Mouse (Mus musculus) urinary bladder, adult 2 months (tissue): ENCODE results near the gene Mgat4a. TPM values are rescaled to one million over a fixed set of nuclear protein-coding genes. Genes with fewer than 3 reads are reported as not detected.

Experiments
- DNase-seq: peaks from one replicate; pipeline ENCODE4 v3.0.0; 2022; ENCODE audit warnings: low spot score
- polyA plus RNA-seq: library from polyadenylated mRNA; depleted of rRNA; stranded (reverse); fragments of >200 nt; gene quantifications from 2 replicates; pipeline ENCODE4 v1.2.3, GENCODE M21; 2012

Mgat4a gene
- polyA plus RNA-seq, 1 experiment, result 33.4 TPM

DNA sequence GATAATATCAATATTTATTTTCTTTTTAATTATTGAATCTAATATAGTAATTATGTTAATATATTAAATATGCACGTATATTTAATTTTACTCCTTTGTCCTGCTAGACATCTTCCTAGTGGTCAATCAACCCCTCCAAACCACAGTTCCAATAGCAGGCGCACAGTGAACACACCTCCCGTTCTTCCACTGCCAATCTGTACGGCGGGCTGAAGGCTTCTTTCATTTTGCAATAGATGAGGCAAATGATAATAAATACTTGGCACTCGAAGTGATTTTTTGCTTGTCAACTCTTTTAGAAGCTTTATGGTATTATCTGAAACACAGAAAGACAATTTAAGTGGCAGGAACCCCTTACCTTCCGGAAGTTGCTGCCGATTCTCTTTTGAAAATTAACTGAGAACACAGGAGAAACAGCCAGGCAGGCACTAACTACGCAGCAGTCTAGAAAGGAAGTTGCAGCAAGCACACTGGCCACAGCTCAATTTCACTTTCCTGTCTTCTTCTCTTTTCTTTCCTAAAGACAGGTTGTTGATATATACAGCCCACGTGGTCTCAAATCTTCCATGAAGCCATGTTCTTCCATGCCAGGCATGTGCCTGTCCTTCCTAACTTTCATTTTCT, 45.0 kb downstream of the Mgat4a start:
- no peak for DNase-seq

DNA sequence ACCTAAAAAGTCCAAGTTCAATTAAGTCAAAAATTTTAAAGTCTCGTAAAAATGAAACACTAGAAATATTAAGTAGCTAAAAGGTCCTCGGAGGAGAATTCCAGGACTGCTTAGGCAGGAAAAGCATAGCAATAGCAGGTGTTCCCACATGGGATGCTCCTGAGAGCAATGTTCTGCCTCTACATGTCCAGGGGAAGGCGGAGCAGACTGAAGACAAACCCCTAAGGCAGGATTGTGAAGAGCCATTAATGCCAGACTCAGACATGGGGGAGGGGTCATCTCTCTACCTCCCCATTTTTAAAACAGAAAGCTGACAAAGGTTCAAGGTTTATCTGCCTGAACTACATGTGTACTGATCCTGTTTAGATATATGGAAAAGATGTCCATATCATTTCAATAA, 45.7 kb downstream of the Mgat4a start:
- no peak for DNase-seq

DNA sequence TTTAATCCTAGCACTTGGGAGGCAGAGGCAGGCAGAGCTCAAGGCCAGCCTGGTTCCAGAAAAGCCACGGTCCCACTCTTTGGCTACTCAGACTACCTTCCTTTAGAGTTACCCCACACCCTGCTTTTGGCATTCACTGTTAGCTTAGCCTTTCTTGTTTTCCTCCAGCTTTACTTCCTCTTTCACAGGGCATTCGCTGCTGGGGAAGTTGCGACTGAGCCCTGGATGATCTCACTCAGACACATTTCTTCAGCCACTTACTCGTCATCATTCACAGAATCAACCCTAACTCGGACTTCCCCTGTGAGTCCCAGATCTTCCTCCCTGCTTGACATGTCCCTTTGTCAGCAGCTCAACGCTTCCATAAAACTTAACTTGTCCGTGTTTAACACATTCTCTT, 49.1 kb downstream of the Mgat4a start:
- no peak for DNase-seq

DNA sequence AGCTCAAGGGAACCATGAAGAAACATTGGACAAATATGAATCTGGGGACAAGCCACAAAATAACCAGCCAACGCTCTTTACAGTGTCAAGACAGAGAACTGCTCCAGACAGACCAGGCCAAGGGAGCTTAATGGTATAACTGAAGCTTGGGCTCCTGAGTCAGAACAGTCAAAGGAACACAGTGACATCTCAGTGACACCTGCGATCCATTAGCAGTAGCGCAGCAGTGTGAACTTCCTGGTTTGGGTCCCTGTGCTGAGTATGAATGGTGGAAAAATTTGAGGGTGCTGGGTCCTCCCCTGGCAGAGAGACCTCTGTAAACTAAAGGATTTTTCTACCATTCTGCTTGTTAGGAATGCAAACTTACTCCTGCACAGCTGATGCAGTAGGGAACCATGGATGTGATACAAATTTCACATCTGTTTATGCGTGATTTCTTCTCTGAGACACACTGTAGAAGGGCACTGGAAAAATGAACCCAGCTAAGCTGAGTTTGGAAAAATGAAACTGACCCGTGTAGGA, 50.1 kb downstream of the Mgat4a start:
- no peak for DNase-seq

DNA sequence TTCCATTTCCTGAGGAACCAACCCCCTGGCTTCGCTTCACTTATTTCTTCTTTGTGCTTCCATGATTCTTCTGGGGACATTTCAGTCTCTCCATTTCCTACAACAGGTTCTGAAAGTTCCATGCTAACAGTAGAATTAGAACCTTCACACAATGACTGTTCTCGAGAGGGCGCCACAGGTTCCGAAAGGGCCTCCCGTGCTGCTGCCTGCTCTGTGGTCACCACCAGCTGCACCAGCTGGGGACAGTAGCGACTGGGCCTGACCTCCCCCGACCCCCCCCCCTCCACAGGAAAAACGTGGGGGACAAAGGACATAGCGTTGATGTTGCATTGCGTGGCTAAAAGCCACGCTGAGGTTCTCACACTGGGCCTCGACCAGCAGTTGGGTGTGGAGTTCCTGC, 52.3 kb downstream of the Mgat4a start:
- no peak for DNase-seq

DNA sequence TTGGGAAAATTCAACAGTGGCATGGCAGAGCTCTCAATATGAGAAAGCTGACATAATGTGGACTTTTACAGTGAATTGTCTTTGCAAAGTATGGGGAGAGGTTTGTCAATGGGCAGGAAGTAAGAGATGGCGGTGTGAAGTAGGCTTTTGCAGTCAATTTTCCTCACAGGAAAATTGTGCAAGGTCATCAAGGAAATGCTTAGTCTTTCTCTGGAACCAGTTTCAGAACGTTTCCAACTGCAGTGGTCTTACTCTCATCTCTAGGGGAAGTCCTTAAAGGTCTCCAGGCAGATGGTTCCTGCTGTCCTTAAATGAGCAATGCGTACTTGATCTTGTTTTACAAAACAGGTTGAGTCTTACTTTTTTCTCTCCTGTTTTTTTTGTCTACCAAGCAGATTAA, 53.8 kb downstream of the Mgat4a start:
- no peak for DNase-seq

DNA sequence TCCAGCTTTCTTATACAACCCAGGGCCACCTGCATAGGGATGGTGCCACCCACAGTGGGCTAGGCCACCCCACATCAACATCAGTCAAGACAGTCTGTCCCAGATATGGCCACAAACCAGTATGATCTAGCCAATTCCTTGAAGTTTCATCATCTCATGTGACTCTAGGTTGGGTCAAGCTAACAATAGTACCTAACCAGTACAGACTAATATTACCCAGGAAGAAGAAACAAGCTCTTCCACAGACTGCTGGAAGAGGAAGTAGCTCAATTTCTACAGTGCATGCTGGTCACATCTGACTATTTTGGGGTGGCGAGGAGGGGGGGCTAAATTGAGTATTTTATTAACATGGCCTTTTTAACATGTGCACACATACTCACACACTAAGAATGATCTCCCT, 54.4 kb downstream of the Mgat4a start:
- no peak for DNase-seq

DNA sequence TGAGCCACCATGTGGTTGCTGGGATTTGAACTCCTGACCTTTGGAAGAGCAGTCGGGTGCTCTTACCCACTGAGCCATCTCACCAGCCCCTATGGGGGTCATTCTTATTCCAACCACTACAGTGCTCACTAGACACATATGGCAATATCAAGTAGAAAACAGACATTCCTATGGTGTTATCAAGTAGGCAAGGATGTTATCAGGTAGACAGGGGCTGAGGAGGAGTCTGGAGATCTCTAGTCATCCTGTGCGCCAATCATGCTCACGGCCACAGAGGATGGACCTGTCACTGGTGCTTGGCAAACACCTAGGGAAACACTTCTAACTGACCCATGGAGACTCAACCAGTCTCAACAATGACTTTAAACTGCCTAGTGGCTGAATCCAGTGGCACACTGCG, 56.2 kb downstream of the Mgat4a start:
- DNase-seq, result no peak

DNA sequence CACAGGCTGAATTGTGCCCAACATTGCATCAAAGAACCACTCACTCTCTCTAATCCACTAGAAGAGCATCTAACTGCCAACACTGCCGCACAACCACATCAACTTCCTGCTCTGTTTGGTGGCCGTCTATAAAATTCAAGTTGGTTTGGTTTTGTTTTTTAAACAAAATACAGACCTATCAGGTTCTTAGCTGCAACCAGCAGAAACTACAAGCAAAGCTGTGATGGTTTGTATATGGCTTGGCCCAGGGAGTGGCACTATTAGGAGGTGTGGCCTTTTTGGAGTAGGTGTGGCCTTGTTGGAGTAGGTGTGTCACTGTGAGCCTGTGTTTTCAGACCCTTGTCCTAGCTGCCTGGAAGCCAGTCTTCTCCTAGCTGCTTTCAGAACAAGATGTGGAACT, 59.5 kb downstream of the Mgat4a start:
- no peak for DNase-seq

DNA sequence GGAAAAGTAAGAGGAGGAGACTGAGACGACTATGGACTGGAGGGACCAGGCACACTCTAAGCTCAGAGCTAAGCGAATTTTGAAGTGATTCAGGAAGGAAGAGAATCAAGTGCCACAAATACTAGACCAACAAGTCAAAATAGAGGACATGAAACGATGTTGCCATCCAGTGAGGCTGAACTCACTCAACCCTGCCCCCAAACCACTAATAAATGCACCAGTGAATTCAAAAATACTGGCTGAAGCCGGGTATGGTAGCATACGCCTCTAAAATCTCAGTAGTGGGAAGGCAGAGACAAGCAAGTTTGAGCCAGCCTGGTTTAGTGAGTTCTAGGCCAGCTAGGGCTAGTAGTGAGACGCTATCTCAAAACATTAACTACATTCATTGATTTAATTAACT, 60.1 kb downstream of the Mgat4a start:
- no peak for DNase-seq

DNA sequence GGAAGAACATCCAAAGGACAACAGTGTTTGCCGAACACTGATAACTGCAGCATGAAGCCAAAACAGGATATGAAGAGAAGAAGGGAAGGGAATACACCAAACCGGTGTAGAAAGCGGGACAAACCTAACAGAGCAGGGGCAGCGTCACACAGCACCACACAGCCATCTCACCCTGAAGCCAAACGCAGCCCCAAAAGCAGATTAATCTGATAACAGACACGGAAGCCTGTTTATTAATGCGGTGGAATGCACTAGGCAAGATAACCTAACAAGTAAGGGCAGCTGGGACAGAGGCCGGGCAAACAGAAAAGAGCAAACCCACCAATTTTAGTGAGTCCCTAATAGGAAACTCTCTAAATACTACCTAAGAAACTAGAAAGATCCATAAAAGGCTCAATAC, 61.1 kb downstream of the Mgat4a start:
- DNase-seq, result no peak

DNA sequence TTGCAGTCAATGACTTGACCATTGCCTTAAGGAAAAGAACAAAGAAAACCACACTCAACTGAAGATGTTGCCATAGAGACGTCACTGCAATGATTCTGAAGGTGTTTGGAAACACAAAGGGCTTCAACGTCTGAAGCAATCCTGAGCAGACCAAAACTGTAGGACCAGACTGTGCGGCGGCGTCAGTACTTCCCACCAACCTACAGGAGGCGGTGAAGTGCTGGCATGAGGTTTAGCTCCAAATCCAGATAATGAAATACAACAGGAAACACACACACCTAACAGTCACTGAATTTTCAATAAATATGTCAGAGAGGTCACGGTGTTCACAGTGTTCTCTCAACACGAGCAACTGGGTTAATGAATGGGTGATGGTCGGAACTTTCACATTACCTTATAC, 61.7 kb downstream of the Mgat4a start:
- DNase-seq, result no peak

DNA sequence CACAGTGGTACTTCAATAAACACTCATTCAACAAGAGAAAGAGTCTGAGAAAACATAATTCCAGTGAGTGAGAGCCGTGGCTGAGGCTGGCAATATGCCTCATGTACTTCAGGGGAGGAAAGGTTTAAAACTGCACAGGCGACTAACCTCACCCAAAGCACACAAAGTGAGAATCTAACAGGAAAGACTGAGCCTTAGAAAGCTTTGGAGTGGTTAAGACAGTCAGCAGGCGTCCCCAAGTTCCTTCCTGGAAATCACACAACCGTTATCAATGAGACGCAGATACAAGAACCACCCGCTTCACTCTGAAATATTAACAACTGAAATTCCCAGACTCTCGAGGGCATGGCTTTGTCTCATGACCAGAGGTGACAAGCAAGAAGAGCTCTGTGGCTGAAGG, 62.4 kb downstream of the Mgat4a start:
- no peak for DNase-seq

DNA sequence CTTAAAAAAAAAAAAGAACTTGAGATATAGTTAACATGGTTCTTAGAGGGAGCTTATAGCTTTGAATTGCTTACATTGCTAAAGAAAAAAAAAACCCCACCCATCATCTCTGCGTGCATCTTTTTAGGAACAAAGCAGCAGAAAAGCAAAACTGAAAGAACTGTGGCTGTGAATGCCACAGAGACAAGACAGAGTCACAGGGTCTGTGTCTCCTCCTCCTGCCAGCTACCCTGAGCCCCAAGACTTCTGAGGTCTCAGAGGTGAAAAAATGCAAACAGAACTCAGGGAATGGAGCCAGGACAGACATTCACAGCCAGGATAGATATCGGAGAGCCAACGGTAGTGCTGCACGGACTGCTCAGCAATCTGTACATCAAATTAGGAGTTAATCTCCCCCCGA, 62.9 kb downstream of the Mgat4a start:
- no peak for DNase-seq

DNA sequence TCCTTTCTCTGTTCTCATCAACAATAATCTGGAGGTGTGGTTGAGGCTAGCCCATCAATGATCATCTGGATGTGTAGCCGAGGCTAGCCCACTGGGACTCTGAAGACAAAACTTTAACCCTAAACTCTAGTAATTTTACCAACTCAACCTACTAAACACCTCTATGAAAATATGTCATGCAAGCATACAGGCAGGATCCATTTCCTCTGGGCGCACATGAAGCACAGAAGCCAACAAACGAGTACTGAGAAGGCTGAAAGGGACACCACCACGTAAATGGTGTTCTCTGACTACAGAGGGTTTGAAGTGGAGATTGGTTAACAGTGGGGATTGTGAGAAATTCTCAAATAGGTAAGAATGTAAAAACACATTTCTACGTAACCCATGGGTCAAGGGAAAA, 63.6 kb downstream of the Mgat4a start:
- no peak for DNase-seq

DNA sequence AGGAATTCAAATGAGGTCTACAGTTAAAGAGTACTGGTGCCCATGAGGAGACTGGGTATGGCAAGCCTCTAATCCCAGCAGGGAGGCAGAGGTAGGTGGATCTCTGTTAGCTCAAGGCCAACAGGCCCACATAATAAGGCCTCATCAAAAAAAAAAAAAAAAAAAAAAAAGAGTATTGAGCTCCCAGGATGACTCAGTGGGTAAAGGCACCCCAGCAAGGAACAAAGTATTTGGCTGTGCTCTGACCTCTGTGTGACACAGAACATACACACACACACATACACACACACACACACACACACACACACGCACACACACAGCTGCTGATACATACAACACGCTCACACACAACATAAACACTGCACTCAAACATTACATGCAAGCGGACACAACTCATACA, 65.5 kb downstream of the Mgat4a start:
- DNase-seq, result no peak

DNA sequence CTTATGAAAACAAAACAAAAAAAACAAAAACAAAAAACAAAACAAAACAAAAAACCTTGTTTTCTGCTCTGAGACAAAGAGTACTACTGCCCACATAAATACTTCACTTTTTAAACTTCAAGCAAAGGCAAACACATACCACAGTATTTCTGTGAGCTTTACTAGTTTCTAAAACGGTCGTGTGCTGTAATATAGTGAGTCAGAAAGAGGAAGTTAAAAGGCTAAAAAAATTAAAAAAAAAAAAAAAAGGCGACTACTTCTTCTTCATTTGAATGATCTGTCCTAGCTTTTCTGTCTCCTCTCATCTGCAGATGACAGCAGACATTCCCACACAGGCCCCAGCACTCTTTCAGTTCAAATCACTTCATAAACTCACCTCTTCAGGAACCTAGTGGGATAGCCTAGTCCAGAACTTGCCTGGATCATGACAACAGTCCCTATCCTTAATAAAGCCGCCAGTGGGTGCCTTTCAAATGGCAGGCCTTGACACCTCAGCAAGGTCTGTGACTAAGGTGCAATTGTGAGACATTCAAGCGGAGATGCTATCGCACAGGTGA, 66.1 kb downstream of the Mgat4a start:
- DNase-seq, result no peak

DNA sequence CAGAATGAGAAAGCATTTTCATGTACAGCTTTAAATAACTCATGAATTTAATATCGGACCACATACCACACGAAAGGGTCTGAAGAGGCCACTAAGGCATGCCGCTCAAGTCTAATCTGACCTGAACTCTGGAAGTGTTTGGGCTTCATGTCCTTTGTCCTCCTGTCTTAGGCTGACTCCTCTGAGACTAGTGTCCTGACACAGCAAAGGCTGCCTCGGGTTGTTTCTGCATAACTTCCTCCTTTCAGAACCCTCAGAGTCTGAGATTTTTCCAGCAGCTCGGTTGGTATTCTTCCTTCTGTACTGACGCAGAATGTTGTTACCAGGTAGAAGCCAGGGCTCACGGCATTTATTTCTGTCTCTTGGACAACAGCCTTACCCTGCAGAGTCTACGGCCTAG, 66.8 kb downstream of the Mgat4a start:
- no peak for DNase-seq

DNA sequence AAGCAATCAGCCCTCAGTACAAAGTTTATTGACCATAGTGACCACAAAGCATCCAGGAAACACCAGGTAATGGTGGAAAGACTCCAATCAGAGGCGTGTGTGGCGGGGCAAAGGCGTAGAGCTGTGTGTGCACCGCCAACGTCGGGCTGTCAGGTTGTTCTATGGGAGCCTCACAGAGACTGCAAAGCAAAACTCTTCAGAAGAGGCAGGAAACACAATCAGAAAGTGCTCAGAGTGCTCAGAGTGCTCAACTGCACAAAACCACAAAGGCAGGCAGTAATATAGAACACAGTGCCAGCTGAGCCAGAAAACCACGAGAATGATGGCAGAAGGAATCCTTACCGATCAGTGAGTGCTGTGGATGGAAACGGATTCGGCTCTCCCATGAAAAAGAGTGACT, 67.6 kb downstream of the Mgat4a start:
- DNase-seq, result no peak

DNA sequence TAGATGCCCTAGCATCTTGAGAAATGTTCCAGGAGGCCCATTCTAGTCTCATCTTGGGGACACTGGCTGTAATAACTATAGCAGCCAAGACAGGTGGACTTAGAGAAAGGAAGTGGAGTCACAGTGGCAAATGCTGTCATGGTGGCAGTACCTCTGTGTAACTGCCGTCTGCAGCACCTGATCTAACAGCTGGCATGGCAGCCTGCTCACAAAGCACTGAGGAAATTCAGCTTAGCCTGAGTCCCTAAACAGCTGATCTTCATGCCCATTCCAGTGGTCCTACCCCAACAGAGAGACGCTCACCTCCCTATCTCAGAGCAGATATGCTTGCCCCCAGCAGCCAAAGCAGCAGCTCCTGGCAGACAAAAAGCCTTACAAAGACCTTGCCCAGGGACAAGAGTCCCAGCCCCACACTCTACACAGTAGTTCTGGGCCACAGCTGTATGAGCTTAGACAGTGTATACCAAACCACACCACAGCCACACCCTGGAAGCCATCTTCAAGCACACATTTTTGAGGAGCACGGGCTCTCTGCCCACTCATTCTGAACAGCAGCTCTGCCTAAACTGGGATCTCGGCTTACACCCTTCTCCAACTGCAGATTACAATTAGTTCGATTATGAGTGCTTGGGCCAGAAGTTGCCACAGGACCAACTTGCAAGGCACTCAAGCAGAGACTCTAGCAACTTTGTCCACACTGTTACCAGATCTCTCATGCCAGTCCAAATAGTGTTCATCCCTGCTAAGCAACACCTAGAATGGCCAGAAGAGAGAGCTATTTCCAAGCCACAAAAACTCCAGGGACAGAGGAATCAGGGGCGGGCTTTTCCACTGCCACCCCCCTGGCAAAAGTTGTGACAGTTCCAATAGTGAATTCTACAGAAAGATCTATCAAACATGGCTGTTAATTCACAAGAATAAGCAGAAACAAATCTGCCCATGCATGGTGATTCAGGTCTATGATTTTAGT, 69.4 kb downstream of the Mgat4a start:
- no peak for DNase-seq

DNA sequence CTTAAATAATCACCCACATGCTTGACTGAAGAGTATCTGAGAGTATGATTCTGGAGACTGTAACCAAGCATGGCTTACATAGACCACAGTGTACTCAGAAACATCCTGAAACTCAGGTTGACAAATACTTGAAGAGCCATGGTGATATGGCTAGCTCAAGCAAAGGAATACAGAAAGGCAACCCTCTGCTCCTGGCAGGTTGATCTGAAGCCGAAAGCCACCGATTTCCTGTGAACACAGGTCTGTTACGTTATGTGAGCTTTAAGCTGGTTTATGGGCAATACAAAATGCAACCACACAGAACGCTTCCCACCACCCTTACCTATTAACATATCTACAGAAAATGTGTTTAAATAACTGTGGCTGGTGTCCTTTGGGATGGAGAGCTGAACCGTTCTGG, 71.8 kb downstream of the Mgat4a start:
- no peak for DNase-seq

DNA sequence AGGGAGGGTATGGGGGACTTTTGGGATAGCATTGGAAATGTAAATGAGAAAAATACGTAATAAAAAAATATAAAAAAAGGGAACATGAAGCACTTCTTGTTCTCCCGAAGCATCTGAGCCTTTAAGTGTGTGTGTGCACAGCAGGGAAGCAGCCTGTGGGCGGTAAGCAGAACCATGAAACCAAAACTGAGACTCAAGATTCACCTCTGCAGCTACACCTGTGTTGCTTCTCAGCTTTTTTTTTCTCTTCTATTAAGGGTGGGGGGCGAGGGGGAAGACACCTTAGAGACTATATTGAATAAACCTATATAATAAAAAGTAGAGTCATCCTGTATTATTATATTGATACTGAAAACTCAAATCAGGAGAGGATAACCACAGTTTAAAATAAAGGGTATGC, 73.0 kb downstream of the Mgat4a start:
- DNase-seq, result no peak
